Mouse (Mus musculus): Measurements from ENCODE around the gene Cyp26b1.

- TF ChIP-seq CTCF (IDR thresholded peaks at IDR 0.05; ENCODE audit: low read depth, low read length) (no peak), POLR2A (IDR thresholded peaks at IDR 0.05; ENCODE audit: extremely low read depth, insufficient read depth, low read length) (no peak)
Observed at GRCm38 (mm10) chr6:84588895-84589652, 4.6 kb downstream of the Cyp26b1 start.

All from liver, adult 2 months (tissue).